Mouse (Mus musculus) brown adipose tissue, adult 24 weeks (tissue): Measurements from ENCODE around the gene Zfp128. TPM values are rescaled to one million over a fixed set of nuclear protein-coding genes. Genes with fewer than 3 reads are reported as not detected.
"Not testable (repeated sequence)": the region's sequence is repeated elsewhere in the genome, so short reads cannot be mapped to it uniquely, and the experiment has no call there.

Source experiments
- H3K27ac ChIP-seq: fragments of 200-500 bp; replicated peaks from 2 replicates; pipeline ENCODE4 v1.5.1; 2012; ENCODE audit warnings: low read depth, mild to moderate bottlenecking, low read length
- H3K4me1 ChIP-seq: fragments of 200-500 bp; 2 replicates; pipeline ENCODE4 v1.6.1; 2012; ENCODE audit warnings: low read length, mixed read lengths; ENCODE audit not compliant: control insufficient read depth, insufficient read depth, insufficient read length
- H3K4me3 ChIP-seq: fragments of 200-500 bp; 2 replicates; pipeline ENCODE4 v1.5.1; 2012; ENCODE audit warnings: low read depth, mild to moderate bottlenecking, low read length, moderate library complexity; ENCODE audit not compliant: insufficient read depth
- polyA plus RNA-seq: library from polyadenylated mRNA; stranded (reverse); fragments of >200 nt; gene quantifications from 2 replicates; pipeline ENCODE4 v1.2.4, GENCODE M21; 2012; ENCODE audit not compliant: missing spikeins, insufficient read depth, insufficient read length

The Zfp128 gene
- polyA plus RNA-seq, 1 experiment: 2.5 TPM

- H3K4me1 ChIP-seq: no peaks in the 10 kb centered on the region; the same call in 1 of the 2 replicates
- no peak overlapping the region for H3K4me3 ChIP-seq
- no peak overlapping the region for H3K27ac ChIP-seq
These were observed 24.2 kb downstream of the Zfp128 start for GRCm38 (mm10) chr7:12905146-12905545.

GRCm38 (mm10) chr7:12909498-12909962 is 28.6 kb downstream of the Zfp128 start:
- H3K4me1 ChIP-seq: no peaks in the 10 kb centered on the region; the same call in 1 of the 2 replicates
- peak overlapping the region; percentile 68 for H3K4me3 ChIP-seq
- peak overlapping the region; percentile 93 for H3K27ac ChIP-seq

- Histone ChIP-seq H3K27ac (peak overlapping the region; percentile 93), H3K4me1 (no peaks in the 10 kb centered on the region; the same call in 1 of the 2 replicates), H3K4me3 (peak overlapping the region; percentile 68)
These were observed 29.2 kb downstream of the Zfp128 start for GRCm38 (mm10) chr7:12910181-12910668.

- H3K4me1 ChIP-seq: no peaks in the 10 kb centered on the region; the same call in 1 of the 2 replicates
- no peak overlapping the region for H3K4me3 ChIP-seq
- no peak overlapping the region for H3K27ac ChIP-seq
These were observed 32.6 kb downstream of the Zfp128 start for GRCm38 (mm10) chr7:12913556-12913955.

GRCm38 (mm10) chr7:12920495-12920894 is 39.5 kb downstream of the Zfp128 start:
- not testable (repeated sequence) for H3K4me1 ChIP-seq, H3K27ac ChIP-seq, H3K4me3 ChIP-seq

- peak overlapping the region; percentile 96 for H3K27ac ChIP-seq
- H3K4me1 ChIP-seq: peaks cover 6% of the 10 kb centered on the region; the same call in 1 of the 2 replicates
- H3K4me3 ChIP-seq: peak overlapping the region; percentile 75
These were observed 40.3 kb downstream of the Zfp128 start for GRCm38 (mm10) chr7:12921318-12921704.

GRCm38 (mm10) chr7:12921705-12922465 is 40.9 kb downstream of the Zfp128 start, which contains the start of gene Rps5:
TSS of gene Rps5 (plus strand) at chr7:12922290.
- Histone ChIP-seq H3K4me3 (peak within 1 kb of the TSS; percentile 82), H3K27ac (peak within 1 kb of the TSS; percentile 96)

GRCm38 (mm10) chr7:12922729-12923128 is 41.8 kb downstream of the Zfp128 start:
- Histone ChIP-seq H3K4me3 (peak overlapping the region; percentile 82), H3K27ac (no peak overlapping the region), H3K4me1 (peaks cover 6% of the 10 kb centered on the region; the same call in 1 of the 2 replicates)

More at GRCm38 (mm10) chr7:12921705-12922465, 40.9 kb downstream of the Zfp128 start, which contains the start of gene Rps5:
- peaks cover 6% of the 10 kb centered on the region; the same call in 1 of the 2 replicates for H3K4me1 ChIP-seq

GRCm38 (mm10) chr7:12926316-12926715 is 45.3 kb downstream of the Zfp128 start:
- H3K27ac ChIP-seq: no peak overlapping the region
- peaks cover 6% of the 10 kb centered on the region for H3K4me1 ChIP-seq
- H3K4me3 ChIP-seq: no peak overlapping the region

- Histone ChIP-seq H3K27ac (no peak within 1 kb of the TSS), H3K4me1 (peaks cover 6% of the 10 kb centered on the region), H3K4me3 (peak within 1 kb of the TSS; percentile 30; the same call in 1 of the 2 replicates)
These were observed 46.3 kb downstream of the Zfp128 start, which contains the start of gene Rnf225 for GRCm38 (mm10) chr7:12927191-12927680. TSS of gene Rnf225 (plus strand) at chr7:12927416.

- Histone ChIP-seq H3K27ac (no peak overlapping the region), H3K4me3 (peak overlapping the region; percentile 30; the same call in 1 of the 2 replicates), H3K4me1 (peaks cover 2% of the 10 kb centered on the region)
These were observed 47.0 kb downstream of the Zfp128 start for GRCm38 (mm10) chr7:12927693-12928589.

GRCm38 (mm10) chr7:12933615-12934140 is 52.7 kb downstream of the Zfp128 start:
- Histone ChIP-seq H3K27ac (no peak overlapping the region), H3K4me1 (no peaks in the 10 kb centered on the region)

GRCm38 (mm10) chr7:12934808-12935207 is 53.8 kb downstream of the Zfp128 start:
- Histone ChIP-seq H3K4me3 (no peak overlapping the region), H3K27ac (no peak overlapping the region), H3K4me1 (no peaks in the 10 kb centered on the region)

More at GRCm38 (mm10) chr7:12933615-12934140, 52.7 kb downstream of the Zfp128 start:
- no peak overlapping the region for H3K4me3 ChIP-seq

- not testable (repeated sequence) for H3K4me1 ChIP-seq, H3K4me3 ChIP-seq, H3K27ac ChIP-seq
These were observed 56.4 kb downstream of the Zfp128 start for GRCm38 (mm10) chr7:12937254-12937803.
